Mouse (Mus musculus): ENCODE measurements around the gene Dync2li1. TPM values are rescaled to one million over a fixed set of nuclear protein-coding genes. Genes with fewer than 3 reads are reported as not detected.

Dync2li1 gene
- polyA plus RNA-seq, 1 experiment from 2014 or later, result 27.8 TPM

- WGBS, result 54% methylated on average over 16 of the region's 16 CpGs
- no peak overlapping the region for H3K27ac ChIP-seq
- no peak overlapping the region for H3K9ac ChIP-seq
- no peaks in the 10 kb centered on the region for H3K4me1 ChIP-seq
- ATAC-seq (ENCODE audit: insufficient read depth, low FRiP score, low read depth), result peak; percentile 83
- no peak overlapping the region for H3K4me2 ChIP-seq
- no peaks in the 10 kb centered on the region for H3K9me3 ChIP-seq
- no peaks in the 10 kb centered on the region for H3K36me3 ChIP-seq
- no peaks in the 10 kb centered on the region for H3K27me3 ChIP-seq (replicated peaks)
- no peak overlapping the region for H3K4me3 ChIP-seq (replicated peaks)
These were observed 46.4 kb downstream of the Dync2li1 start for GRCm38 (mm10) chr17:84672376-84673369.

- no peak overlapping the region for H3K27ac ChIP-seq
These were observed 47.8 kb downstream of the Dync2li1 start for GRCm38 (mm10) chr17:84674048-84674447.

GRCm38 (mm10) chr17:84675204-84675603, 48.9 kb downstream of the Dync2li1 start:
- Histone ChIP-seq H3K27ac (no peak overlapping the region), H3K4me3 (replicated peaks) (no peak overlapping the region), H3K9ac (no peak overlapping the region), H3K4me1 (no peaks in the 10 kb centered on the region), H3K4me2 (no peak overlapping the region), H3K36me3 (no peaks in the 10 kb centered on the region), H3K9me3 (no peaks in the 10 kb centered on the region), H3K27me3 (replicated peaks) (no peaks in the 10 kb centered on the region)
- WGBS, result 50% methylated on average over 4 of the region's 4 CpGs
- ATAC-seq (ENCODE audit: insufficient read depth, low FRiP score, low read depth), result no peak

More at GRCm38 (mm10) chr17:84674048-84674447, 47.8 kb downstream of the Dync2li1 start:
- no peak overlapping the region for H3K9ac ChIP-seq
- 60% methylated on average over 7 of the region's 7 CpGs for whole genome bisulfite sequencing
- no peaks in the 10 kb centered on the region for H3K9me3 ChIP-seq
- no peaks in the 10 kb centered on the region for H3K4me1 ChIP-seq
- H3K36me3 ChIP-seq, result no peaks in the 10 kb centered on the region
- no peaks in the 10 kb centered on the region for H3K27me3 ChIP-seq (replicated peaks)
- no peak for ATAC-seq (ENCODE audit: insufficient read depth, low FRiP score, low read depth)
- no peak overlapping the region for H3K4me3 ChIP-seq (replicated peaks)
- no peak overlapping the region for H3K4me2 ChIP-seq

GRCm38 (mm10) chr17:84675951-84676366, 49.7 kb downstream of the Dync2li1 start, which contains the start of gene Abcg8:
Gene Abcg8, plus strand, starts transcription at chr17:84676302.
- Histone ChIP-seq H3K27me3 (replicated peaks) (no peaks in the 10 kb centered on the region), H3K4me3 (replicated peaks) (peak within 1 kb of the TSS; percentile 33), H3K27ac (no peak within 1 kb of the TSS), H3K9ac (no peak within 1 kb of the TSS), H3K4me1 (no peaks in the 10 kb centered on the region), H3K9me3 (no peaks in the 10 kb centered on the region), H3K36me3 (no peaks in the 10 kb centered on the region), H3K4me2 (peak within 1 kb of the TSS; percentile 65)
- ATAC-seq (ENCODE audit: insufficient read depth, low FRiP score, low read depth), result no peak
- under 1% methylated on average over 24 of the region's 24 CpGs for WGBS

GRCm38 (mm10) chr17:84677595-84677994, 51.3 kb downstream of the Dync2li1 start:
- H3K4me2 ChIP-seq, result no peak overlapping the region
- no peaks in the 10 kb centered on the region for H3K4me1 ChIP-seq
- no peak overlapping the region for H3K9ac ChIP-seq
- no peaks in the 10 kb centered on the region for H3K36me3 ChIP-seq
- ATAC-seq (ENCODE audit: insufficient read depth, low FRiP score, low read depth), result no peak
- no peak overlapping the region for H3K4me3 ChIP-seq (replicated peaks)
- 83% methylated on average over 11 of the region's 11 CpGs for WGBS
- H3K27ac ChIP-seq, result no peak overlapping the region
- H3K9me3 ChIP-seq, result no peaks in the 10 kb centered on the region
- no peaks in the 10 kb centered on the region for H3K27me3 ChIP-seq (replicated peaks)

- Histone ChIP-seq H3K9me3 (no peaks in the 10 kb centered on the region), H3K27ac (no peak overlapping the region), H3K4me3 (replicated peaks) (no peak overlapping the region), H3K4me2 (no peak overlapping the region), H3K9ac (no peak overlapping the region), H3K27me3 (replicated peaks) (no peaks in the 10 kb centered on the region), H3K4me1 (no peaks in the 10 kb centered on the region), H3K36me3 (no peaks in the 10 kb centered on the region)
- no peak for ATAC-seq (ENCODE audit: insufficient read depth, low FRiP score, low read depth)
- WGBS, result 73% methylated on average over 3 of the region's 3 CpGs
These were observed 55.4 kb downstream of the Dync2li1 start for GRCm38 (mm10) chr17:84681670-84682069.

- Histone ChIP-seq H3K27me3 (replicated peaks) (no peaks in the 10 kb centered on the region), H3K36me3 (no peaks in the 10 kb centered on the region), H3K4me3 (replicated peaks) (no peak within 1 kb of the TSS), H3K9me3 (no peaks in the 10 kb centered on the region), H3K4me1 (no peaks in the 10 kb centered on the region), H3K9ac (no peak within 1 kb of the TSS), H3K4me2 (no peak within 1 kb of the TSS), H3K27ac (no peak within 1 kb of the TSS)
- ATAC-seq (ENCODE audit: insufficient read depth, low FRiP score, low read depth), result no peak
- WGBS, result 66% methylated on average over 18 of the region's 18 CpGs
These were observed 56.7 kb downstream of the Dync2li1 start, which contains the start of gene Abcg5 for GRCm38 (mm10) chr17:84682734-84683717. Gene Abcg5, minus strand, starts transcription at chr17:84683011.

- H3K36me3 ChIP-seq, result no peaks in the 10 kb centered on the region
- H3K9ac ChIP-seq, result no peak overlapping the region
- no peaks in the 10 kb centered on the region for H3K4me1 ChIP-seq
- ATAC-seq (ENCODE audit: insufficient read depth, low FRiP score, low read depth), result no peak
- no peaks in the 10 kb centered on the region for H3K9me3 ChIP-seq
- H3K4me2 ChIP-seq, result no peak overlapping the region
- no peak overlapping the region for H3K4me3 ChIP-seq (replicated peaks)
- H3K27me3 ChIP-seq (replicated peaks), result no peaks in the 10 kb centered on the region
- 31% methylated on average over 6 of the region's 6 CpGs for WGBS
- H3K27ac ChIP-seq, result no peak overlapping the region
These were observed 58.0 kb downstream of the Dync2li1 start for GRCm38 (mm10) chr17:84684284-84684683.

- H3K4me2 ChIP-seq, result no peak overlapping the region
- H3K27me3 ChIP-seq (replicated peaks), result no peaks in the 10 kb centered on the region
- 76% methylated on average over 4 of the region's 4 CpGs for WGBS
- no peaks in the 10 kb centered on the region for H3K36me3 ChIP-seq
- no peak overlapping the region for H3K27ac ChIP-seq
- no peaks in the 10 kb centered on the region for H3K9me3 ChIP-seq
- H3K4me3 ChIP-seq (replicated peaks), result no peak overlapping the region
- no peaks in the 10 kb centered on the region for H3K4me1 ChIP-seq
- no peak for ATAC-seq (ENCODE audit: insufficient read depth, low FRiP score, low read depth)
- no peak overlapping the region for H3K9ac ChIP-seq
These were observed 59.0 kb downstream of the Dync2li1 start for GRCm38 (mm10) chr17:84685286-84685685.

- ATAC-seq (ENCODE audit: insufficient read depth, low FRiP score, low read depth), result no peak
- Histone ChIP-seq H3K27me3 (replicated peaks) (no peaks in the 10 kb centered on the region), H3K9ac (no peak overlapping the region), H3K4me2 (no peak overlapping the region), H3K27ac (no peak overlapping the region), H3K4me1 (no peaks in the 10 kb centered on the region), H3K36me3 (no peaks in the 10 kb centered on the region), H3K4me3 (replicated peaks) (no peak overlapping the region), H3K9me3 (no peaks in the 10 kb centered on the region)
- 39% methylated on average over 5 of the region's 5 CpGs for WGBS
These were observed 61.7 kb downstream of the Dync2li1 start for GRCm38 (mm10) chr17:84687994-84688393.

GRCm38 (mm10) chr17:84688834-84689233, 62.5 kb downstream of the Dync2li1 start:
- H3K36me3 ChIP-seq, result no peaks in the 10 kb centered on the region
- no peak overlapping the region for H3K4me3 ChIP-seq (replicated peaks)
- H3K9me3 ChIP-seq, result no peaks in the 10 kb centered on the region
- no peak overlapping the region for H3K9ac ChIP-seq
- no peaks in the 10 kb centered on the region for H3K4me1 ChIP-seq
- no peaks in the 10 kb centered on the region for H3K27me3 ChIP-seq (replicated peaks)
- no peak for ATAC-seq (ENCODE audit: insufficient read depth, low FRiP score, low read depth)
- WGBS, result 87% methylated on average over 11 of the region's 11 CpGs
- no peak overlapping the region for H3K27ac ChIP-seq
- H3K4me2 ChIP-seq, result no peak overlapping the region

Measured in stomach, embryonic 15.5 days (tissue).